Mouse (Mus musculus) heart, postnatal 25 days (tissue): Measurements from ENCODE around the gene Rpap1. TPM values are rescaled to one million over a fixed set of nuclear protein-coding genes. Genes with fewer than 3 reads are reported as not detected.

Experiments
- DNase-seq: peaks from one replicate; pipeline ENCODE4 v3.0.0; 2022; ENCODE audit warnings: low spot score
- intact Hi-C: fragments of 180-260 bp; cut with DNase I; formaldehyde crosslinking; loops from one replicate; pipeline ENCODE4 v1.15.1; 2025
- total RNA-seq, 2 experiments: library from RNA; stranded (reverse); gene quantifications; 2 replicates each; pipeline ENCODE4 v1.2.3; 2021

Rpap1 gene
- total RNA-seq, result 10 to 100 TPM; 13.7 to 14.2 TPM

- peak; percentile 51 for DNase-seq
- intact Hi-C loops, result loop anchor here (5.0 kb wide), 1 partner anchor 310 kb away; the partner anchor contains the start of gene Ino80
Measured at GRCm38 (mm10) chr2:119787206-119787883, at the start of gene Rpap1. Rpap1 (minus strand) TSS chr2:119787537.

GRCm38 (mm10) chr2:119834231-119834630 is 46.9 kb upstream of the Rpap1 start:
- intact Hi-C loops, result no loop called here

GRCm38 (mm10) chr2:119830579-119830978 is 43.2 kb upstream of the Rpap1 start:
- intact Hi-C loops, result no loop called here
- no peak for DNase-seq

More at GRCm38 (mm10) chr2:119834231-119834630, 46.9 kb upstream of the Rpap1 start:
- DNase-seq, result no peak

- intact Hi-C loops, result no loop called here
- no peak for DNase-seq
Measured at GRCm38 (mm10) chr2:119821136-119821535, 33.8 kb upstream of the Rpap1 start.

- intact Hi-C loops, result no loop called here
- no peak for DNase-seq
Measured at GRCm38 (mm10) chr2:119818668-119819272, 31.4 kb upstream of the Rpap1 start.

- no peak for DNase-seq
Measured at GRCm38 (mm10) chr2:119817047-119817446, 29.7 kb upstream of the Rpap1 start.

GRCm38 (mm10) chr2:119816611-119817010 is 29.3 kb upstream of the Rpap1 start:
- intact Hi-C loops, result no loop called here
- no peak for DNase-seq

More at GRCm38 (mm10) chr2:119817047-119817446, 29.7 kb upstream of the Rpap1 start:
- intact Hi-C loops, result no loop called here

- peak; percentile 40 for DNase-seq
- intact Hi-C loops, result no loop called here
Measured at GRCm38 (mm10) chr2:119814376-119814933, 27.1 kb upstream of the Rpap1 start.

GRCm38 (mm10) chr2:119811490-119812146 is 24.3 kb upstream of the Rpap1 start:
- no peak for DNase-seq
- intact Hi-C loops, result no loop called here

GRCm38 (mm10) chr2:119810890-119811289 is 23.6 kb upstream of the Rpap1 start:
- no peak for DNase-seq
- intact Hi-C loops, result no loop called here

- no peak for DNase-seq
- intact Hi-C loops, result no loop called here
Measured at GRCm38 (mm10) chr2:119808881-119809280, 21.5 kb upstream of the Rpap1 start.

- no peak for DNase-seq
- intact Hi-C loops, result no loop called here
Measured at GRCm38 (mm10) chr2:119808438-119808837, 21.1 kb upstream of the Rpap1 start.

- no peak for DNase-seq
- intact Hi-C loops, result no loop called here
Measured at GRCm38 (mm10) chr2:119805536-119805935, 18.2 kb upstream of the Rpap1 start.

GRCm38 (mm10) chr2:119804776-119805175 is 17.4 kb upstream of the Rpap1 start:
- intact Hi-C loops, result no loop called here
- no peak for DNase-seq

- intact Hi-C loops, result no loop called here
Measured at GRCm38 (mm10) chr2:119804275-119804628, 16.9 kb upstream of the Rpap1 start.

GRCm38 (mm10) chr2:119803618-119804274 is 16.4 kb upstream of the Rpap1 start:
- no peak for DNase-seq
- intact Hi-C loops, result no loop called here

More at GRCm38 (mm10) chr2:119804275-119804628, 16.9 kb upstream of the Rpap1 start:
- DNase-seq, result no peak

- intact Hi-C loops, result no loop called here
- no peak for DNase-seq
Measured at GRCm38 (mm10) chr2:119802767-119803617, 15.7 kb upstream of the Rpap1 start.

- intact Hi-C loops, result no loop called here
- DNase-seq, result no peak
Measured at GRCm38 (mm10) chr2:119800876-119801846, 13.8 kb upstream of the Rpap1 start.
